8 mouse cellular contexts compared by ENCODE assay signal in genomic region chr6:85373951-85374733, GRCm38 (mm10). TPM values are rescaled to one million over a fixed set of nuclear protein-coding genes. Genes with fewer than 3 reads are reported as not detected.
DNase-seq lines count a peak whose midpoint lies in the region; ATAC-seq and TF ChIP-seq lines count a peak whose summit lies in the region.

Gene Rab11fip5, minus strand, starts transcription at chr6:85374634.

- peak; percentile 20 for TF ChIP-seq POLR2A in kidney, adult 2 months (IDR thresholded peaks at IDR 0.05; ENCODE audit: low read depth, low read length)

- no peaks in the 10 kb centered on the region for H3K36me3 ChIP-seq in kidney, adult 2 months (ENCODE audit: control insufficient read depth, insufficient read depth, low read length)
- no peaks in the 10 kb centered on the region for H3K36me3 ChIP-seq in forebrain, embryonic 14.5 days (ENCODE audit: control insufficient read depth, insufficient read depth, low read length)
- H3K36me3 ChIP-seq in midbrain, embryonic 13.5 days: no peaks in the 10 kb centered on the region

- peak within 1 kb of the TSS; percentile 82 for H3K4me2 ChIP-seq in forebrain, embryonic 14.5 days (ENCODE audit: low read length)
- peak within 1 kb of the TSS; percentile 63 for H3K4me2 ChIP-seq in midbrain, embryonic 13.5 days (replicated peaks)

- peak; percentile 65 for DNase-seq in kidney, adult 2 months
- no peak for DNase-seq in kidney, adult 8-10 months
- DNase-seq in adrenal gland, adult 18-20 months (ENCODE audit: low spot score in 2 of 2): peak in 1 of 2 experiments; percentile 48
- DNase-seq in forebrain, embryonic 14.5 days (ENCODE audit: low spot score): no peak
- DNase-seq in heart, postnatal 36 days: peak in 1 of 2 experiments; percentile 49
- DNase-seq in left cerebral cortex, postnatal 14 days (ENCODE audit: low spot score in 2 of 2): peak; percentile 18 to 20
- DNase-seq in yolk sac, embryonic 10.5 days (ENCODE audit: low spot score): no peak

- peak within 1 kb of the TSS; percentile 82 for H3K9ac ChIP-seq in forebrain, embryonic 14.5 days (ENCODE audit: low read length)
- H3K9ac ChIP-seq in midbrain, embryonic 13.5 days (replicated peaks): peak within 1 kb of the TSS; percentile 85

- intact Hi-C loops in heart, postnatal 36 days (cut with DNase I): no loop called here
- intact Hi-C loops in left cerebral cortex, postnatal 14 days (cut with DNase I): no loop called here

- no peaks in the 10 kb centered on the region for H3K27me3 ChIP-seq in kidney, adult 2 months (replicated peaks; ENCODE audit: control insufficient read depth, insufficient read depth, low read length)
- H3K27me3 ChIP-seq in forebrain, embryonic 14.5 days (replicated peaks; ENCODE audit: control insufficient read depth, insufficient read depth, low read length): no peaks in the 10 kb centered on the region
- peaks cover 2% of the 10 kb centered on the region; the same call in 1 of the 2 replicates for H3K27me3 ChIP-seq in midbrain, embryonic 13.5 days

- no peak for TF ChIP-seq CTCF in kidney, adult 2 months (conservative IDR thresholded peaks at IDR 0.05; ENCODE audit: insufficient read depth, insufficient read length, low read depth, low read length)

- peak within 1 kb of the TSS; percentile 96 for H3K27ac ChIP-seq in kidney, adult 2 months (ENCODE audit: insufficient read depth, low read depth, low read length)
- peak within 1 kb of the TSS; percentile 60 for H3K27ac ChIP-seq in forebrain, embryonic 14.5 days (ENCODE audit: low read depth, low read length)
- H3K27ac ChIP-seq in midbrain, embryonic 13.5 days: peak within 1 kb of the TSS; percentile 76

- peaks cover 43% of the 10 kb centered on the region for H3K4me1 ChIP-seq in kidney, adult 2 months (ENCODE audit: control insufficient read depth, insufficient read depth, low read length)
- peaks cover 22% of the 10 kb centered on the region; the same call in 1 of the 2 replicates for H3K4me1 ChIP-seq in forebrain, embryonic 14.5 days (ENCODE audit: control insufficient read depth, insufficient read depth, low read length)
- H3K4me1 ChIP-seq in midbrain, embryonic 13.5 days (replicated peaks): peaks cover 28% of the 10 kb centered on the region

- WGBS in kidney, adult 2 months: 1% methylated on average over 80 of the region's 80 CpGs
- 1% methylated on average over 76 of the region's 80 CpGs for WGBS in forebrain, embryonic 14.5 days
- under 1% methylated on average over 76 of the region's 80 CpGs for WGBS in midbrain, embryonic 13.5 days

- peak within 1 kb of the TSS; percentile 79 for H3K4me3 ChIP-seq in kidney, adult 2 months (ENCODE audit: insufficient read depth, low read depth, low read length)
- peak within 1 kb of the TSS; percentile 75 for H3K4me3 ChIP-seq in forebrain, embryonic 14.5 days (ENCODE audit: low read depth, low read length)
- H3K4me3 ChIP-seq in midbrain, embryonic 13.5 days (replicated peaks): peak within 1 kb of the TSS; percentile 73

- H3K9me3 ChIP-seq in forebrain, embryonic 14.5 days (replicated peaks; ENCODE audit: control insufficient read depth, low read length): no peaks in the 10 kb centered on the region
- H3K9me3 ChIP-seq in midbrain, embryonic 13.5 days: no peaks in the 10 kb centered on the region

- ATAC-seq in forebrain, embryonic 14.5 days: peak; percentile 45
- no peak for ATAC-seq in midbrain, embryonic 13.5 days

RNA-seq across cellular contexts. Expression of gene Rab11fip5, which starts in this region (rescaled TPM):
- 56.8 and 63.6 TPM in 2 replicates for polyA plus RNA-seq in kidney, adult 2 months (2012; rRNA removed)
- 10 to 100 TPM; 26.1 to 29.2 TPM for total RNA-seq in adrenal gland, adult 18-20 months (2021)
- polyA plus RNA-seq in forebrain, embryonic 14.5 days (2014; fragmentation: Nextera tagmentation; extraction: Ambion mirVana): 9.2 and 12.7 TPM in 2 replicates
- 10 to 100 TPM; 65.0 to 67.0 TPM for total RNA-seq in heart, postnatal 36 days (2021)
- 10 to 100 TPM; 53.8 to 55.0 TPM for total RNA-seq in left cerebral cortex, postnatal 14 days (2021)
- polyA plus RNA-seq in midbrain, embryonic 13.5 days (2015; fragmentation: Nextera tagmentation; extraction: Ambion mirVana): 12.2 and 12.4 TPM in 2 replicates

Comparison
In these comparisons a context has a peak if more than half of its experiments do, and no peak if none do; other contexts are left out.
1. DNase-seq: peak in kidney, adult 2 months (single experiment) and left cerebral cortex, postnatal 14 days (2 of 2); none in kidney, adult 8-10 months (0 of 2), forebrain, embryonic 14.5 days (single experiment) and yolk sac, embryonic 10.5 days (single experiment).
2. Peak in every context shown above with its lines, with median percentiles within 50 percentile points of each other: H3K27ac ChIP-seq and H3K4me3 ChIP-seq.